Mouse (Mus musculus) urinary bladder, postnatal 36 days (tissue): ENCODE measurements around the gene Adat1.

Source experiments
- DNase-seq, 2 experiments: peaks; one replicate each; pipeline ENCODE4 v3.0.0; 2022; ENCODE audit warnings: low spot score in 2 of 2, mixed read lengths in 1 of 2

Gene Adat1

DNA sequence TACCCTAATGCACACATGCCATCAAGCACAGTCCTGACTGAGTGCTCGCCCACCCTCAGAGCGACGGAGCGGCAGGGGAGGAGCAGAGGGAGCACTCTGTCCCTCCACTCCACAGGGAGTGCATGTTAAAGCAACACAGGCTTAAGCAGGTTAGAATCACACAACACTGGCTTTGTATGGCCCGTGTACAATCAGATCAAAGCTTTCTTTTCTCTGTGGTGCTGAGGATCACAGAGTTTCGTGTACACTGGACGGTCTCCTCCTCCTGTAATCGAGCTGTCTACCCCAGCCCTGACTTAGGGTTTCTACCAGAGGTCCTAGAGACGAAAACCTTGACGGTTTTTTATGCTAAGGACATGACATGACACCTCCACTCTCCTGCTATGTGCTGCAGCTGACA, 23.6 kb downstream of the Adat1 start:
- no peak for DNase-seq

DNA sequence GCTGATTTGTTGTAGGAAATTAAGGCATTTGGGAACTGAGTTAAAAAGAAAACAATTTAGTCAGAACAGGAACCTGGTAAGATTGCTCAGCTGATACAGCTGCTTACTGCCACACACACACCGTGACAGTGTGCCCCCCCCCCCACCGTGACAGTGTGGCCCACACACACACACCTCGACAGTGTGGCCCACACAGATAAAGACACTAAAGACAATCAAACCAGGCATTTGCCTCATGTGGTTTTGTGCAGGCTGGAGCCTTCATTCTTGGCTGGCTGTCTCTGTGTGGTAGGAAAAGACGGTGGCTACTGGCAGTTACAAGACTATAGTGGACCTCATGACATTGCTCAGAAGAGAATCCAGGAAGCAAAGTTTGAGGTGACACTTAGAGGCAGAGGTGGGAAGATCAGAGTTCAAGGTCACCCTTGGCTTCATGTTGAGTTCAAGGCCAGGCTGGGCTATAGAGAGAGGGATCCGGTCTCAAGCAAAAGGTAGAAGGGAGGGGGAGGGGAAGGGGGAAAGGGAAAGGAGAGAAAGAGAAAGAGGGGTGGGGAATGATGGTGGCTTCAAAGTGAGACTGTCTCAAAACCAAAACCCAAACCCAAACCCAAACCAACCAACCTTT, 24.7 kb downstream of the Adat1 start:
- DNase-seq = no peak

DNA sequence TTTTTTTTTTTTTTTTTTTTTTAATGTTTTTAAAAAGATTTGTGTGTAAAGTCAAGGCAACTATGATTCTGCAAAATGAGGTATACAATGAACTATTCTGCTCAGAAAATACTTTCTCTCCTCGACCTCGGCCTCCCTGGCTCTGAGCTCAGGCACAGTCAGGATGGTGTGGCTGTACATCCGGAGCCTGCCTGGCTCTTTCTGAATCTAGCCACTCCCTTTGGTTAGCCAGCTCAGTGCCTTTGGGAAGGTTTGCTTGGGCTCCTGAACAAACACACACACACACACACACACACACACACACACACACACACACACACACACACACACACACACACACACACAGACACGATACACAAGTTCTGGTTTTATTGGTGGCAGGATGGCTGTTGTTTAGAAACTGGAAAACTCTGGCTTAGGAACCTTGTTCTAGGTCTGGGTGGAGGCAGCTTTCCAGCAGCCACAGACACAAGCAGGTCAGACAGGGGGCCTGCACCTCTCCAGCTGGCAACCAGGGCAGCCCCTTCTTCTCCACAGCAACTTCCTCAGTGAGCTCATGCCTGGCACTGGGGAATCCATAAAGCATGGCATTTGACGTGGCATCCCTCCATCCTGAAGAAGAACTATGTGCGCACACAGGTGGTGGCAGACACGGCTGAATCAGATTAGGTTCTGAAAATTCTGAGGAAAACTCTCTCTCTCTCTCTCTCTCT, 27.1 kb downstream of the Adat1 start:
- DNase-seq = no peak

DNA sequence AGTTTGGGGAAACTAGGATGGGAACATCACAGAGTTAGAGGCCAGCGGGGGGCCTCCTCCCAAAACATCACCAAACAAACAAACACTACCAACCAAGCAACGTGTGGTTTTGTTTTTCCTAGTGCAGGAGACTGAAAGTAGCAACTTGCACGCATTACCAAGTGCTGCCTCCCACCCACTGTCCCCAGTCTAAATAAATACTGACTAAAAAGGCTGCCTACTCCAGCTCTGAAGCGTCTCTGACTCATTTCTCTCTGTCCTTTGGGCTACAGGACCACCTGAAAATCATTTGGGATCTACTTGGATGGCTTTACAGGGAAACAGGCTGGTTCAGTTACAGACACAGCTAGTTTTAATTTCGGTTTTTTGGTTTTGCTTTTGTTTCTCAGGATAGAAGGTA, 27.8 kb downstream of the Adat1 start:
- no peak for DNase-seq

DNA sequence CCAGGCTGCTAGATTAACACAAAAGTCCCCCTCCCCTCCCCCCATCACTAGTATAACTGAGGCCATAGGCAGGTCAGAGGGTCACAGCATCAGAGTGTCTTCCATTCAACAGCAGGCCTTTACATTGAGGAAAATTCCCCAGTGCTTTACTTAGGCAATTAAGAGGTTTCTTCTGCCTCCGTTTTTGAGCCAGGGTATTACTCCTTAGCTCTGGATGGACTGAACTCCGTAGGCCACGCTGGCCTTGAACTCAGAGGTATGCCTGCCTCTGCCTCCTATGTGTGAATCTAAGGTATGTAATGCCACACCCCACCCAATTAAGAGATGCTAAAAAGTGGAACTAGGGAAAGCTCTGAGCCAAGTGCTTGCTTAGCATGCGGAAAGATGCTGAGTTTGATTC, 28.6 kb downstream of the Adat1 start:
- DNase-seq = no peak

DNA sequence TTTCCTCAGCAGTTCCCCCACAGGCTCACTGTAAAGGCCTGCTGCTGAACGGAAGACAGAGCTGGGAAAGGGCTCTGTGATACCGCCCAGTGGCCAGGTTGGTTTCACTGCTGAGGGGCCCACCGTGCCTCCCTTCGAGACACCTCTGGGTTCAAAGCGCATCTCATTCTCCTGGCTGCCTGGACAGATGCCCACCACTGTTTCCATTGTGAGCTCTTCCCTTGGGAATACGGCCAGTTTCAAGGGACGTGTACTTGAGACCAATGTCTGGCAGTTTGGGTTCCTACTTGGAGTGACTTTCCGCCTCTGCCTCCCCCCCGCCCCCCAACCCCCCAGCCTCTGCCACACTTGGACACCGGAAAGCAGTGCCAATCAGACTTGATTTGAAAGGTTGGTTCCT, 29.0 kb downstream of the Adat1 start:
- DNase-seq = no peak

DNA sequence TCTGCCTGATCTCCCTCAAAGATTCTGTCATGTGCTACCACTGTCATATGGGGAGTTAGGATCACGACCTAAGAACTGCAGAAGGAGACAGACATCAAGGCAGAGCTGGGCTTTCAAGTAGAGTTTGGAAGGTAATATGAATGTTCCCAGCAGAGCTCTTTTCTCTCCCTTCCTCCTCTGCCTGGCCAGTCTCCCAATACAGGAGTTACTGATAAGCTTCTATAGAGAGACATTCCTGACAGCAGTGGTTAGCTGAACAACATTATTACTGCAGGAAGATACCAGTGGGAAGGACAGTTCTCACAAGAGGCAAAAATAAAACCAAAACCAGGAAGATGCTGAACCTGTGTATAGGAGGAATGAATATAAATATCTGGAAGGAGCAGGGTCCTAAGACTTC, 29.5 kb downstream of the Adat1 start:
- no peak for DNase-seq

DNA sequence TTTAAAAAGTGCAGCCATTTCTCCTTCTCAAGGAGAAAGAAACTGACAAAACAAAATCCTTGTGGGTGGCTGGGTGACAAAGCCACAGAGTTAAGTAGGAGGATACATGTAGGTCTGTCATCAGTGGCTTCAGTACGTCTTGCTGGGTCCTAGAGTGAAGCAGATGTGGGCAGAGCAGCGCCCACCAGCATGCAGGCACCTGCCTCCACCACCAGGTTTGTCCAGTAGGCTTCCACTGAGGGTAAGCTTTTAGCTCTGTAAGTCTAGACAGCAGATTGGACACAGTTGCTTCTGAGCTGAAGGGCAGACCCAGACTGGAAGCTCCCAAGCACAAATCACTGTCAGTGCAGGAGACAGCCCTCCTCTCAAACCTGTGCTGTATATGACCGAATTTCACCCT, 30.8 kb downstream of the Adat1 start:
- DNase-seq = no peak

DNA sequence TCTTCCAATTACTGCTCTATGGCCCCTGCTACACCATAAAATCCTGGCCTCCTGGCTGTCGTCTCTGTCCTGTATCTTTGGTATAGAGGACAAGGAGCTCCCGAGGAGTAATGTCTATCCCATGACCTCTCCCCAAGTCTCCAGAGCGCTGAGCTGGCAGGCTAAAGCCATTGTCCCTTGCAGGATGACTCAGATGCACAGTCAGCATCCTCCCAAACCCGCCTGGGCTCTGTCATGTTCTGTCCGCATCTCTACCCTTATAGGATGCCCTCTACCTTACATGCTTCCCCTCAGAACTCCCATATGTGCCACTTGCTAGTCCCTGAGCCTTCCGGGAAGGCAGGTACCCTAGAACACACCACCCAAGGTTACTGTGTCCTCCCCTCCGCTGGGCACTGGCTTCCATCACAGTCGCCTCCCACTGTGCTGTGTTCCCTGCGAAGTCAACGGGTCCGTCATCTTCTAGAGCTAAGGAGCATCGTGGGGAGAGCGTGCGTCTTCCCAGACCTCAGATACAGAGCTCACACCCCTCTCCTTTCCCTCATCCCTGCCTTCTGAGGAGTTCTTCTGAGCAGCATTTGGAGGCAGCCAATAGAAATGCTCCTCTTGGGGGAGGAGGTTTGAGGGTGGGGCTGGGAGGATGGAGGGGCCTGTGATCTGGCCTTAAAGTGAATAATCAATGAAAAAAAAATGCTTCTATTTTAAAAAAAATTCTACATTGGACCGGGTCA, 31.3 kb downstream of the Adat1 start:
- DNase-seq = no peak

DNA sequence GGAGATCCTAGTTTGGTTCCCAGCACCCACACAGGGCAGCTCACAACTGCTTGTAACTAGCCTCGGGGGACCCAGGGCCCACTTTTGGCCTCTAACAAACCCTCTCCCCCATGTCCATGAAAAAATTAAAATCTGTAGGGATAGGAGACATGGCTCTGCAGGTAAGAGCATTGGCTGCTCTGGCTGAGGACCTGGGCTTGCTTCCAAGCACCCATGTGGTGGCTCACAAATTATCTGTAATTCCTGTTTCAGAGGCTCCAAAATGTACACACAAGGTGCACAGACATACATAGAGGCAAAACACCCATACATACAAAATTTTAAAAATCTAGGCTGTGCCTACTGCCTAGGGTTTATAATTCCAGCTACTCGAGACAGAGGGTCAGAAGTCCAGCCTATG, 34.9 kb downstream of the Adat1 start:
- no peak for DNase-seq

DNA sequence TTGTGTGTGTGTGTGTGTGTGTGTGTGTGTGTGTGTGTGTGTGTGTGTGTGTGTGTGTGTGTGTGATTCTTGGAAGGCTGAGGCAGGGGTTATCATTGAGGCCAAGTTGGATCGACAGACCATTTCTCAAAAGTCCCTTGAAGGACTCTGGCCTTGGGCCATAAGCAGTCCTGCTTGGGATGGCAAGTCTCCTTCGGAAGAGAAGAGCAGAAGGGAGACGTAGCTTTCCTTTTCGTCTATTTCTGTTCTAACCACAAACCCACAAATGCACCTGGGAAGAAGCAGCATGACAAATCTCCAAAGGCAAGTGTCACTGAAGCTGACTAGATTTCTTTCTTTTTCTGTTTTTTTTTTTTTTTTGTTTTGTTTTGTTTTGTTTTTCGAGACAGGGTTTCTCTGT, 36.2 kb downstream of the Adat1 start:
- no peak for DNase-seq

DNA sequence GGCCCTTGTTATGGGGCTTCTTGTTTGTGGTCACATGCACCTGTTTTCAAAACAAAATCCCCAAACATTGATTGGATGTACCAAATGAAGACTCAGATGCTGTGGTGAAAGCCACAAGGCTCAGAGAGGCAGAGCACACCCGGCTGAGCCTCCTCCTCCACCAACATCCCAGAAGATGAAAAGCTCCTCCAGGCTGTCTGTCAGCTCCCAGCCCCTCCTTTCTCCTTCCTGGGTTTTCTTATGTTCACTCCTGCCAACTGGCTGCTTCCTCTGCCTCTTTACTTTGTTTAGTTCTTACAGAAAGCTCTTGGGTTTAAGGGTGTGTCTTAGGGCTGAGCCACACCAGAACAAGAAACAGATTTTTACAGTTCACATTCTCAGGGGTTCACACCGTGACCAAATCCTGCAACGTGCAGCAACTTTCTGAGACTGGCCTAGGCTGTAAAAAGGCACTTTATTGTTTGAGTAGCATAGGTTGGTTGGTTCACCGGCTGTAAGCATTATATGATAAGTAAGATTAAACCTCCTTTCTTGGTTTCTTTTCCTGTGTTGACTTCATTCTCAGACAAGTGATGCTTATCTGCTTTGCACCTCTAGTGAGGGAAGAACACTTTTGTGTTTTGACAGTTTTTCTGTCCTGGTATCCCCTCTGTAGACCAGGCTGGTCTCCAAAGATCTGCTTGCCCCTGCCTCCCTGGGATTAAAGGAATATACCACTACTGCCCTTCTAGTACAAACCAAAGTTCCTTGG, 37.1 kb downstream of the Adat1 start:
- DNase-seq = peak in 1 of 2 experiments; percentile 18

DNA sequence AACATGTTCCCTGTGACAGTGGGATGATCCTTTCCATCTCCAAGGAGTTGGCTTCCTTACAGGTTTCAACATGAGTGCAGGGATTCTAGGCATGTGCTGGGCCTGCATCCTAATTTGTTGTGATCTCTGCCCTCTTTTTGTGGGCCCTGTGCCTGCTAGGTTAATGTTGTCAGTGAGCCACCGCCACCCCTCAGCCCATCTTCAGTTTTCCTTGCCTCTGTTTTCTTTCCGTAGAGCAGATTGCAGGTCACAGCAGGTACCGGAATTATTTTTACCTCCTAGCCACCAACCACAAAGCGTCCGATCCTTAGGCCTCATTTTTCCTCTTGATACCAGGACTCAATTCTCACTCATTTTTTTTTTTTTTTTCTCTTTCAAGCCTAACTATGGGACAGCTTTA, 40.2 kb downstream of the Adat1 start:
- no peak for DNase-seq

DNA sequence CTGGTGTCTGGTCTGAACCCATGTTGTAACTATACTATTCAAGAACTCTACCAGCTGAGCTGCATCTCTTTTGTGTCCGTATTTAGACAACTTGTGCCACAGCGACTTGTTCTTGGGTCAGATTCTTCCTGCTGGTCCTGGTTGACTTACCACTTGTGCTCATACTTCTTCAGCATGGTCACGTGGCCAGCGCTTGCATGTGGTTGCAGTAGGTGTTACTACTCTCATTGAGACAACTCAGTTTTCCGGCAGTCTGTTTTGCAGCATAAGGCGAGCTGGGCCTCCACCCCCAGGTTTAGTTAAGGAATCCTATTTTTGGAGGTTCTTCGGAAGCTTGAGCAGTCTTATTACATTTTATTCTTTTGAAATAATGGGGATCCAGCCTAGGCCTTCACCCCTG, 40.8 kb downstream of the Adat1 start:
- no peak for DNase-seq

DNA sequence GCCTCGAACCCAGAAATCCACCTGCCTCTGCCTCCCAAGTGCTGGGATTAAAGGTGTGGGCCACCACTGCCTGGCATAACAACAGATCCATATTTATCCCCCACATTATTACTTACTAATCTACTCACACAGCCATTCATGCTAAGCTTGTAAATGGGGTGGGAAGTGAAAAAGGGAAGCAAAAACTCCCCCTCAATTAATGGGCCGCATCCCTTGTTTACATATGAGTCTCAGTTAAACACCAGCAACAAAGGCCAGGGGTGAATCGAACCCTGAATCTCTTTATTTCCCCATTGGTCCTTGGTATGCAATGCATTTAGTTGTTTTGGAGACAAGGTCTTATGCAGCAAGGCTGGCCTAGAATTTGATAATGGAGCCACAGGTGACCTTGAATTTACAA, 41.3 kb downstream of the Adat1 start:
- no peak for DNase-seq

DNA sequence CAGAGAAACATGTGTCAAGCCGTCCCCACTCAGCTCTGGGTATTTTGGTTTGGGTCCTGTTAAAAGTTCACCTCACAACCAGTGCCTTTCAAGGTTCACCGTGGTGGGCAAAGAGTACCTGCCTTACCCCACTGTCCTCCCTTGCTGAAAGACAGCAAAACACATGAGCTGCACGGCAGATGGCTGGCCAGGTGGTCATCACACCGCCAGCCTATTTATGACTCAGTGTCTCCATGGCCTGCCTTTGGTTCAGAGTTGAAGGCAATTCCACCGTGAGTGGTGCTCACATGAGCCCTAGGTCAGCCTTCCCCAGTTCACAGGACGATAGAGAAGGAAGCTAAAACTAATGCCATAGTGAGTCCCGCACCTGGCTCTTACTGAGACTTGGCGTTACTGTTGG, 44.1 kb downstream of the Adat1 start:
- no peak for DNase-seq

DNA sequence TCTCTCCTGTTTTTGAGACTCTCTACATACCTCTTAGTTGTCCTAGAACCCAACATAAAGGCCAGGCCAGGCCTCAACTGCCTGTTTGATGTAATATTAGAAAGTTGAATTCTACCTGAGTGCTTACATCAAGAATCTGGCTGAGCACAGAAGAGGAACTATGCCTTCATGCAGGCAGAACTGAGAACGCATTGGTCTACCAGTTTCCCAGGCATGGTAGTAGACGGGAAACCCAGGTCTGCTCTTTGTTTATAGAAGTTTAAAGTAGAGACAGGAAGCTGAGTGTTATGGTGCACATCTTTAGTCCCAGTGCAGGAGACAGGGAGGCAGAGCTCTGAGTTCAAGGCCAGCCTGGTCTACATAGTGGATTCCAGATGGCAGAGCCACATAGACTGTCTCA, 45.0 kb downstream of the Adat1 start:
- no peak for DNase-seq

DNA sequence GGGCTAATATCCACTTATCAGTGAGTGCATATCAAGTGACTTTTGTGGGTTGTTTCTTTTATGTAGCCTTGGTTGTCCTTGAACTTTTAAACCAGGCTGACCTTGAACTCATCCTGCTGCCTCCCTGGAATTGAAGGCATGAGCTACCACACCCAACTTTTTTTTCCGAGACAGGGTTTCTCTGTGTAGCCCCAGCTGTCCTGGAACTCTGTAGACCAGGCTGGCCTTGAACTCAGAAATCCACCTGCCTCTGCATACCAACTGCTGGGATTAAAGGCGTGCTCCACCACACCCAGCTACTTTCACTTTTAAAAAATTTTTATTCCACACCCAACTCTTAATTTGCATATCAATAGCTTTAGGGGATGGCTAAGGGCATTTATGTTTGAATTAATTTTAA, 48.6 kb downstream of the Adat1 start:
- DNase-seq = no peak

DNA sequence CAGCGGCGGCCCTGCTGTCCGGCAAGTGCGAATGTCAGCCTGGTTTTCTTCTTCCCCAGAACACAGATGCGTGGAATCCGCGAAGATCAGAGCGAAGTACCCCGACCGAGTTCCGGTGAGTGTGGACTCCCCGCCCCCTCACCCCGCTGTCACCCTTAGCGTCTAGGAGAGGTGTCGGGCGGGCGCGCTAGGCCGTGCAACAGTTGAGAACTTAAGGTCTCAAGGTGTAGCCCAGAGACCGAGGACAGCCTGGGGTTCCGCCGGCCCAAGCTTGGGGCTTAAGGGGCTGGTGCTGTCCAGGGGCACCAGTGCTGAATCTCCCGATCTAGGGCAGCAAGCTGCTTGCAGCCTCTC, 51.0 kb downstream of the Adat1 start:
- peak; percentile 27 to 31 for DNase-seq

DNA sequence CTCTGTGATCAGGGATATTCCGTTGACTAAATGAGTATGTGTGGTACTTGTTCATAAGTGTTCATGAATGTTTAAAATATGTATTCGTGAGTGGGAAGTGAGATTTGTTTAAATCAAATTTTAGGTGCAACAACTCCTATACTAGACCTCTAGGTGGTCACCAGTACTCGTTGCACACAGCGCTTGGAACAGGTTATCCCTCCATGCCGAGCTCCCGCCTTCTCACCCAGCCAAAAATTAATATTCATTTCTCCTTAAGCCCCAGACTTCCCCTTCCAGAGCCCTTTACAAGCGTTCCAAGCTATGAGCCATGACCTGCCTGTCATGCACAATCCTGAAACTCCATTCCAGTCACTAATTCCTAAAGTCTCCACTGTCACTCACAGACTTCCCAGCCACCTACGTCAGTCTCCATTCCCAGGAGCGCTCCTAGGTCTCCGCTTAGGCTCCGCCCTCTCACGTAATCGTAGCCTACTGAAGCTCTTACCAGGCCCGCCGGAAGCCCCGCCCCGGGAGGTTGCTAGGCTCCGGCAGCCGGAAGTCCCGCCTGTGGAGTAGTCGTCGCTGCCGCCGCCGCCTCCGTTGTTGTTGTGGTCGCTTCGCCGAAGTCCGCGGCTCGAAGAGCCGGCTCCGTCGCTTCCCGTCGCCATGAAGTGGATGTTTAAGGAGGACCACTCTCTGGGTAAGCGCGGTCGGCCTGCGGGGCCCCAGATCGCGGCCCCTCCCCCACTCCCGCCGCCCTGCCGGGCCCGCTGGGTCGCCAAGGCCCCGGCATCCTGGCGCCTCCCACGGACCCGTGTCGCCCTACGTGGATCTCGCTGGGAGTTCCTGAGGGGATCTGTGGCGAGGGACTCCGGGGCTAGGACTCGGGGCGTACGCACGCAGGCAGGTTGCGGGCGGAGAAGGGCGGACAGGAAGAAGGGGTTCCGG, 51.7 kb downstream of the Adat1 start, which contains the start of gene Gabarapl2:
TSS of gene Gabarapl2 (plus strand) at position 533 of the 930 bp plus-strand sequence.
- peak; percentile 96 to 97 for DNase-seq

DNA sequence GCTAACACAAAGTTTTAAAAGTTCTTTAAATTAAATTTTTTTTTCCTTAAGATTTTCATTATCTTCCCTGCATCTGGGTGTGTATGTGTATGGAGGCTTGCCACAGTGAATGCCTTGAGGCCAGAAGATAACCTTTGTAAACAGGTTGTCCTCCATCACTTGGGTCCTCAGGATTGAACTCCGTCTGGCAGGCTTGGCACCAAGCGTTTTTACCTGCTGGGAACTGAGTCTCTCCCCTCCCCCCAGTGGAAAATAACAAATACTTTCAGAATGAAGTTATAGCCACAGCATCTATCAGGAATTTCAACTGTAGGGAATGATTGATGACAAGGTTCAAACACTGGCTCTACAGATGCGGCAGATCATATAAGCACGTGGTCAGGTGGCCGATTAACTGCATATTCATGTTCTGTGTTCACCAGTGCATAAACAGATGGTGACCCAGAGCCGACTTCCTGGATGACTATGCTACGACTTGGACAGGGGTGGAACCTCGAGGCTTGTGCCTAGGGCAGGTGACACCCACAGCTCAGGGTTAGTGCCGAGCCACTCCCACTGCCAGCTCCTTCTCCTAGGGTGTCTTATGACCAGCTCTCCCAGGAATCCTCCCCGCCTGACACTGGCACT, 52.5 kb downstream of the Adat1 start:
- peak; percentile 30 to 48 for DNase-seq
